Mouse (Mus musculus): ENCODE data around the gene Krtap3-2.

GRCm38 (mm10) chr11:99559366-99559765 is 2.7 kb upstream of the Krtap3-2 start, which contains the start of gene Gm11939:
- TF ChIP-seq POLR2A (IDR thresholded peaks at IDR 0.05; ENCODE audit: insufficient read depth, low read depth, low read length) (no peak), CTCF (IDR thresholded peaks at IDR 0.05; ENCODE audit: insufficient read depth, low read depth, low read length) (no peak)

All from olfactory bulb, adult 2 months (tissue).